Mouse (Mus musculus): ENCODE measurements around the gene Fut2. TPM values are rescaled to one million over a fixed set of nuclear protein-coding genes. Genes with fewer than 3 reads are reported as not detected.
"Not testable (repeated sequence)": the region's sequence is repeated elsewhere in the genome, so short reads cannot be mapped to it uniquely, and the experiment has no call there.

Fut2 gene
- polyA plus RNA-seq, 1 experiment from 2014 or later, result 0.10 TPM

GRCm38 (mm10) chr7:45660746-45661478 lies 5.3 kb downstream of the Fut2 start:
- 78% methylated on average over 11 of the region's 11 CpGs for WGBS
- H3K36me3 ChIP-seq (ENCODE audit: control insufficient read depth, insufficient read depth), result no peaks in the 10 kb centered on the region
- H3K4me1 ChIP-seq (replicated peaks; ENCODE audit: control insufficient read depth, insufficient read depth, low read length), result no peaks in the 10 kb centered on the region
- ATAC-seq, result no peak
- no peaks in the 10 kb centered on the region for H3K27me3 ChIP-seq (replicated peaks; ENCODE audit: control insufficient read depth, insufficient read depth, low read length)
- no peak overlapping the region for H3K9ac ChIP-seq (replicated peaks; ENCODE audit: low read depth, low read length)
- H3K4me3 ChIP-seq (replicated peaks; ENCODE audit: low read length), result no peak overlapping the region
- no peak overlapping the region for H3K27ac ChIP-seq (ENCODE audit: low read length)
- H3K4me2 ChIP-seq (ENCODE audit: low read length), result no peak overlapping the region
- no peaks in the 10 kb centered on the region for H3K9me3 ChIP-seq (ENCODE audit: control insufficient read depth, low read length)

- Histone ChIP-seq H3K36me3 (ENCODE audit: control insufficient read depth, insufficient read depth) (no peaks in the 10 kb centered on the region), H3K9me3 (ENCODE audit: control insufficient read depth, low read length) (no peaks in the 10 kb centered on the region), H3K4me2 (ENCODE audit: low read length) (peak overlapping the region; percentile 26), H3K27me3 (replicated peaks; ENCODE audit: control insufficient read depth, insufficient read depth, low read length) (no peaks in the 10 kb centered on the region), H3K4me3 (replicated peaks; ENCODE audit: low read length) (peak overlapping the region; percentile 8; the same call in 1 of the 2 replicates), H3K9ac (replicated peaks; ENCODE audit: low read depth, low read length) (peak overlapping the region; percentile 39; the same call in 1 of the 2 replicates), H3K27ac (ENCODE audit: low read length) (no peak overlapping the region), H3K4me1 (replicated peaks; ENCODE audit: control insufficient read depth, insufficient read depth, low read length) (no peaks in the 10 kb centered on the region)
- 26% methylated on average over 17 of the region's 17 CpGs for WGBS
- ATAC-seq, result peak; percentile 36; the same call in 1 of the 2 replicates
These were observed 11.7 kb downstream of the Fut2 start for GRCm38 (mm10) chr7:45654424-45655047.

- H3K9ac ChIP-seq (replicated peaks; ENCODE audit: low read depth, low read length); H3K4me1 ChIP-seq (replicated peaks; ENCODE audit: control insufficient read depth, insufficient read depth, low read length); H3K4me3 ChIP-seq (replicated peaks; ENCODE audit: low read length); H3K27ac ChIP-seq (ENCODE audit: low read length); H3K4me2 ChIP-seq (ENCODE audit: low read length); H3K9me3 ChIP-seq (ENCODE audit: control insufficient read depth, low read length); H3K36me3 ChIP-seq (ENCODE audit: control insufficient read depth, insufficient read depth); H3K27me3 ChIP-seq (replicated peaks; ENCODE audit: control insufficient read depth, insufficient read depth, low read length); ATAC-seq: not testable (repeated sequence)
- 95% methylated on average over 19 of the region's 20 CpGs for WGBS
These were observed 15.7 kb downstream of the Fut2 start for GRCm38 (mm10) chr7:45650484-45650883.

GRCm38 (mm10) chr7:45649351-45649750 lies 16.8 kb downstream of the Fut2 start:
- H3K4me3 ChIP-seq (replicated peaks; ENCODE audit: low read length), result no peak overlapping the region
- H3K9ac ChIP-seq (replicated peaks; ENCODE audit: low read depth, low read length), result no peak overlapping the region
- no peak overlapping the region for H3K27ac ChIP-seq (ENCODE audit: low read length)
- 90% methylated on average over 8 of the region's 8 CpGs for WGBS
- H3K4me2 ChIP-seq (ENCODE audit: low read length), result no peak overlapping the region
- H3K27me3 ChIP-seq (replicated peaks; ENCODE audit: control insufficient read depth, insufficient read depth, low read length), result no peaks in the 10 kb centered on the region
- ATAC-seq, result no peak
- H3K4me1 ChIP-seq (replicated peaks; ENCODE audit: control insufficient read depth, insufficient read depth, low read length), result peaks cover 4% of the 10 kb centered on the region
- H3K36me3 ChIP-seq (ENCODE audit: control insufficient read depth, insufficient read depth), result no peaks in the 10 kb centered on the region
- H3K9me3 ChIP-seq (ENCODE audit: control insufficient read depth, low read length), result no peaks in the 10 kb centered on the region

- H3K4me3 ChIP-seq (replicated peaks; ENCODE audit: low read length), result no peak overlapping the region
- H3K27ac ChIP-seq (ENCODE audit: low read length), result no peak overlapping the region
- 80% methylated on average over 4 of the region's 4 CpGs for WGBS
- ATAC-seq, result no peak
- no peaks in the 10 kb centered on the region for H3K9me3 ChIP-seq (ENCODE audit: control insufficient read depth, low read length)
- peaks cover 22% of the 10 kb centered on the region for H3K4me1 ChIP-seq (replicated peaks; ENCODE audit: control insufficient read depth, insufficient read depth, low read length)
- no peaks in the 10 kb centered on the region for H3K27me3 ChIP-seq (replicated peaks; ENCODE audit: control insufficient read depth, insufficient read depth, low read length)
- no peak overlapping the region for H3K9ac ChIP-seq (replicated peaks; ENCODE audit: low read depth, low read length)
- no peaks in the 10 kb centered on the region for H3K36me3 ChIP-seq (ENCODE audit: control insufficient read depth, insufficient read depth)
- H3K4me2 ChIP-seq (ENCODE audit: low read length), result no peak overlapping the region
These were observed 19.5 kb downstream of the Fut2 start for GRCm38 (mm10) chr7:45646671-45647070.

GRCm38 (mm10) chr7:45645591-45645971 lies 20.6 kb downstream of the Fut2 start:
- no peak overlapping the region for H3K4me3 ChIP-seq (replicated peaks; ENCODE audit: low read length)
- ATAC-seq, result no peak
- H3K36me3 ChIP-seq (ENCODE audit: control insufficient read depth, insufficient read depth), result no peaks in the 10 kb centered on the region
- no peak overlapping the region for H3K4me2 ChIP-seq (ENCODE audit: low read length)
- H3K27me3 ChIP-seq (replicated peaks; ENCODE audit: control insufficient read depth, insufficient read depth, low read length), result no peaks in the 10 kb centered on the region
- peaks cover 25% of the 10 kb centered on the region for H3K4me1 ChIP-seq (replicated peaks; ENCODE audit: control insufficient read depth, insufficient read depth, low read length)
- no peaks in the 10 kb centered on the region for H3K9me3 ChIP-seq (ENCODE audit: control insufficient read depth, low read length)
- H3K27ac ChIP-seq (ENCODE audit: low read length), result no peak overlapping the region
- H3K9ac ChIP-seq (replicated peaks; ENCODE audit: low read depth, low read length), result no peak overlapping the region
- 87% methylated on average over 7 of the region's 7 CpGs for WGBS

GRCm38 (mm10) chr7:45644872-45645590 lies 21.2 kb downstream of the Fut2 start:
- Histone ChIP-seq H3K9ac (replicated peaks; ENCODE audit: low read depth, low read length) (no peak overlapping the region), H3K27ac (ENCODE audit: low read length) (no peak overlapping the region), H3K4me1 (replicated peaks; ENCODE audit: control insufficient read depth, insufficient read depth, low read length) (peaks cover 25% of the 10 kb centered on the region), H3K36me3 (ENCODE audit: control insufficient read depth, insufficient read depth) (no peaks in the 10 kb centered on the region), H3K9me3 (ENCODE audit: control insufficient read depth, low read length) (no peaks in the 10 kb centered on the region), H3K27me3 (replicated peaks; ENCODE audit: control insufficient read depth, insufficient read depth, low read length) (no peaks in the 10 kb centered on the region), H3K4me2 (ENCODE audit: low read length) (peak overlapping the region; percentile 57; the same call in 1 of the 2 replicates), H3K4me3 (replicated peaks; ENCODE audit: low read length) (no peak overlapping the region)
- 72% methylated on average over 6 of the region's 6 CpGs for WGBS
- no peak for ATAC-seq

GRCm38 (mm10) chr7:45644183-45644582 lies 22.0 kb downstream of the Fut2 start:
- no peaks in the 10 kb centered on the region for H3K9me3 ChIP-seq (ENCODE audit: control insufficient read depth, low read length)
- peaks cover 25% of the 10 kb centered on the region for H3K4me1 ChIP-seq (replicated peaks; ENCODE audit: control insufficient read depth, insufficient read depth, low read length)
- no peaks in the 10 kb centered on the region for H3K27me3 ChIP-seq (replicated peaks; ENCODE audit: control insufficient read depth, insufficient read depth, low read length)
- H3K36me3 ChIP-seq (ENCODE audit: control insufficient read depth, insufficient read depth), result no peaks in the 10 kb centered on the region
- 3% methylated on average over 18 of the region's 18 CpGs for WGBS
- peak overlapping the region; percentile 34 for H3K4me3 ChIP-seq (replicated peaks; ENCODE audit: low read length)
- ATAC-seq, result peak; percentile 17
- H3K4me2 ChIP-seq (ENCODE audit: low read length), result peak overlapping the region; percentile 57
- H3K27ac ChIP-seq (ENCODE audit: low read length), result peak overlapping the region; percentile 64
- H3K9ac ChIP-seq (replicated peaks; ENCODE audit: low read depth, low read length), result peak overlapping the region; percentile 38

- WGBS, result 2% methylated on average over 28 of the region's 28 CpGs
- H3K36me3 ChIP-seq (ENCODE audit: control insufficient read depth, insufficient read depth), result no peaks in the 10 kb centered on the region
- peak overlapping the region; percentile 90 for H3K27ac ChIP-seq (ENCODE audit: low read length)
- peak overlapping the region; percentile 72 for H3K9ac ChIP-seq (replicated peaks; ENCODE audit: low read depth, low read length)
- H3K4me3 ChIP-seq (replicated peaks; ENCODE audit: low read length), result peak overlapping the region; percentile 54
- H3K27me3 ChIP-seq (replicated peaks; ENCODE audit: control insufficient read depth, insufficient read depth, low read length), result no peaks in the 10 kb centered on the region
- ATAC-seq, result peak; percentile 92
- no peaks in the 10 kb centered on the region for H3K9me3 ChIP-seq (ENCODE audit: control insufficient read depth, low read length)
- peak overlapping the region; percentile 73 for H3K4me2 ChIP-seq (ENCODE audit: low read length)
- peaks cover 25% of the 10 kb centered on the region for H3K4me1 ChIP-seq (replicated peaks; ENCODE audit: control insufficient read depth, insufficient read depth, low read length)
These were observed 22.6 kb downstream of the Fut2 start for GRCm38 (mm10) chr7:45643441-45644178.
